Mouse (Mus musculus) neural tube, embryonic 12.5 days (tissue): ENCODE results near the gene Tmod3. TPM values are rescaled to one million over a fixed set of nuclear protein-coding genes. Genes with fewer than 3 reads are reported as not detected.

Source experiments
- ATAC-seq: fragments of 200-750 bp; cut with Nextera tagmentation; 2 replicates; pipeline ENCODE4 v1.8.0; 2017; ENCODE audit warnings: low read depth, mild to moderate bottlenecking, moderate TSS enrichment, moderate library complexity; ENCODE audit not compliant: low FRiP score
- H3K27ac ChIP-seq: fragments of 300-500 bp; sonication (generic); 2 replicates; pipeline ENCODE4 v1.5.1; 2016
- H3K27me3 ChIP-seq: fragments of 300-500 bp; sonication (generic); replicated peaks from 2 replicates; pipeline ENCODE4 v1.6.1; 2016; ENCODE audit warnings: mild to moderate bottlenecking
- H3K36me3 ChIP-seq: fragments of 300-500 bp; sonication (generic); 2 replicates; pipeline ENCODE4 v1.6.1; 2016; ENCODE audit warnings: mild to moderate bottlenecking
- H3K4me1 ChIP-seq: fragments of 300-500 bp; sonication (generic); 2 replicates; pipeline ENCODE4 v1.6.1; 2016
- H3K4me2 ChIP-seq: fragments of 300-500 bp; sonication (generic); replicated peaks from 2 replicates; pipeline ENCODE4 v1.6.1; 2016; ENCODE audit warnings: mild to moderate bottlenecking
- H3K4me3 ChIP-seq: fragments of 300-500 bp; sonication (generic); 2 replicates; pipeline ENCODE4 v1.5.1; 2016
- H3K9ac ChIP-seq: fragments of 300-500 bp; sonication (generic); 2 replicates; pipeline ENCODE4 v1.6.1; 2016; ENCODE audit warnings: mild to moderate bottlenecking
- H3K9me3 ChIP-seq: fragments of 300-500 bp; sonication (generic); 2 replicates; pipeline ENCODE4 v1.6.1; 2016; ENCODE audit warnings: mild to moderate bottlenecking
- WGBS: fragments of 180-500 bp; shearing (Covaris S2); methylation state at CpG from one replicate; pipeline ENCODE4 v1.1.7; 2016; 5-methylcytosine and 5-hydroxymethylcytosine counted together
- polyA plus RNA-seq: library from polyadenylated mRNA; unstranded; fragments of >200 nt; fragmentation: Nextera tagmentation; extraction: Ambion mirVana; gene quantifications from 2 replicates; pipeline ENCODE4 v1.2.1, GENCODE M21; 2016

Gene Tmod3
- polyA plus RNA-seq, 1 experiment from 2014 or later: 99.9 TPM

DNA sequence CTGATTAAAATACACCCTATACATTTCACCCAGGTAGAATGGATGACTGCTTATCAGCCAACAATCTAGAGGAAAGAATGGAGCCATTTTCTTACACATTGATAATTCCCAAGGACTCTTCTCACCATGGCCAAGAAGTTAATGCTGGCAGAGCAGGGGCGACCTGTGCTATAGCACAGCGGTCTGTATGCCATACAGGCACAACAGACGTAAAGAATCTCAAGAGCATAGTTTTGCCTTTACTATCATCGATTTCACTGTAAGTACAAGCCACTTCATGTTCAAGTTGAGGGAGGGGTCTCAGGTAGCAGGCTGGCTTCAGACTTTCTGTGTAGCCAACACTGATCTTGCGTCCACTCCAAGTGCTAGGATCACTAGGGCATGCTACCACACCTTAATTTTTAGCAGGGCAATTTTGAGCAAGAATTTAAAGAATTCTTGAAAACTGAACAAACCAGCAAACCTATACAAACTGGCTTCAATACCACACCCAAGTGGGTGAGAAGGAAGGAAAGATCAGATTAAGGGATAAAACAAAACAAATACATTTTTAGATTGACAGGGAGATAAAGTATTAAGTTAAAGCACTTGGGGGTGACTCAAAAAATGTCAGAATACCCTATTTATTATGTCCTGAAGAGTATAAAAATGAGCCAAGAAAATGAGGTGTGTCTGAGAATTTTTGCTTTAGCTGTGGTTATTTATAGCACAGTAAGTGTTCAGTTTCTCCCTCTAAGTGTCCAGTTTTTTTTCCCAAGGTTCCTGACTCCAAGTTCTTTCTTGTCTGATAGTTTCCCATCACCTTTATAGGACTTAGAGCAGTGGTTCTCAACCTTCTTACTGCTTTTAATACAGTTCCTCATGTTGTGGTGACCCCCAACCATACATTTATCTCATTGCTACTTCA lies 11.8 kb upstream of the Tmod3 start:
- Histone ChIP-seq H3K4me2 (no peak overlapping the region), H3K9me3 (no peaks in the 10 kb centered on the region), H3K27me3 (no peaks in the 10 kb centered on the region), H3K27ac (no peak overlapping the region), H3K9ac (no peak overlapping the region), H3K4me3 (no peak overlapping the region), H3K36me3 (peaks cover 31% of the 10 kb centered on the region), H3K4me1 (no peaks in the 10 kb centered on the region)
- 94% methylated on average over 5 of the region's 5 CpGs for WGBS
- ATAC-seq: no peak

GRCm38 (mm10) chr9:75568399-75568798 lies 8.9 kb upstream of the Tmod3 start:
- H3K4me3 ChIP-seq: no peak overlapping the region
- no peaks in the 10 kb centered on the region for H3K4me1 ChIP-seq
- H3K4me2 ChIP-seq: no peak overlapping the region
- H3K36me3 ChIP-seq: peaks cover 8% of the 10 kb centered on the region; the same call in 1 of the 2 replicates
- H3K27me3 ChIP-seq: no peaks in the 10 kb centered on the region
- no peak overlapping the region for H3K9ac ChIP-seq
- H3K27ac ChIP-seq: no peak overlapping the region
- H3K9me3 ChIP-seq: no peaks in the 10 kb centered on the region
- 91% methylated on average over 6 of the region's 6 CpGs for WGBS
- no peak for ATAC-seq

DNA sequence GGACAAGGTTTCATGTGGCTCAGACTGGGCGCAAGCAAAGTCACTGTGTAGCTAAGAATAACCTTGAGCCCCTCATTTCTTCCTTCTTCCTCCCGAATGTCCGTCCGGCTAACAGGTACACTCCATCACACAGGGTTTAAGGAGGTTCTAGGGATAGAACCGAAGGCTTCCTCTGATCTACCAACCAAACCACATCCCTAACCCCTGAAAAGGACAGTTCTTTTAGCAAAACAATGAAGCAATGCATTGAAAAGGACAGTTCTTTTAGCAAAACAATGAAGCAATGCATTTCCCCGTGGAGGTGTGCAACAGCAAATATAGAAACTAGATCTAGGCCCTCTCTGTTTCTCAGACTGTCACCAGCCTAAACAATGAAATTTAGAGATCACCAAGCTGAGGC lies 5.4 kb upstream of the Tmod3 start:
- 81% methylated on average over 6 of the region's 6 CpGs for WGBS
- no peak overlapping the region for H3K9ac ChIP-seq
- no peak for ATAC-seq

DNA sequence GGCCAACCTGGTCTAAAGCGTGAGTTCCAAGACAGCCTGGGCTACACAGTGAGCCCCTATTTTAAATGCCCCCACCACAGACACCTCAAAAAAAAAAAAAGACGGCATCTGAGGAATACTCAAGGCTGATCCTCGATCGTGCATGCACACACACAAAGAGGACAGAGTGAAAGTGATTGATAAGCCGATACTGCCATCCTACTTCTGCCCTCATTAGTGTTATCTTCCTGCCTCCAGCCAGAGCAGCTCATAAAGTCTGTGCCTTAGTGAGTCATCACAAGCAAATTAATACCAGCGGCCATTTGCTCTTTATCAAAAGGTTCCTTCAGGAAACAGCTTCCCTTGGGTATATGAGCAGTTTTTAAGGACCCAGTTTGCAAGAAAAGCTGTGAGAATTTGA lies 4.2 kb upstream of the Tmod3 start:
- Histone ChIP-seq H3K4me1 (peaks cover 2% of the 10 kb centered on the region), H3K36me3 (no peaks in the 10 kb centered on the region), H3K9ac (no peak overlapping the region), H3K4me3 (no peak overlapping the region), H3K27me3 (no peaks in the 10 kb centered on the region), H3K4me2 (no peak overlapping the region), H3K9me3 (no peaks in the 10 kb centered on the region), H3K27ac (no peak overlapping the region)
- WGBS: 77% methylated on average over 6 of the region's 6 CpGs
- ATAC-seq: no peak

More for the DNA sequence above, 5.4 kb upstream of the Tmod3 start:
- no peak overlapping the region for H3K4me2 ChIP-seq
- H3K4me3 ChIP-seq: no peak overlapping the region
- H3K27ac ChIP-seq: no peak overlapping the region
- no peaks in the 10 kb centered on the region for H3K9me3 ChIP-seq
- no peaks in the 10 kb centered on the region for H3K36me3 ChIP-seq
- no peaks in the 10 kb centered on the region for H3K27me3 ChIP-seq
- H3K4me1 ChIP-seq: no peaks in the 10 kb centered on the region

- no peaks in the 10 kb centered on the region for H3K9me3 ChIP-seq
- H3K4me2 ChIP-seq: no peak overlapping the region
- ATAC-seq: no peak
- no peak overlapping the region for H3K4me3 ChIP-seq
- 34% methylated on average over 2 of the region's 2 CpGs for WGBS
- no peaks in the 10 kb centered on the region for H3K27me3 ChIP-seq
- no peak overlapping the region for H3K9ac ChIP-seq
- H3K36me3 ChIP-seq: no peaks in the 10 kb centered on the region
- H3K4me1 ChIP-seq: peaks cover 4% of the 10 kb centered on the region
- H3K27ac ChIP-seq: no peak overlapping the region
Measured at GRCm38 (mm10) chr9:75563176-75563575, 3.7 kb upstream of the Tmod3 start.

- H3K4me2 ChIP-seq: no peak overlapping the region
- no peak overlapping the region for H3K27ac ChIP-seq
- peaks cover 11% of the 10 kb centered on the region for H3K4me1 ChIP-seq
- H3K27me3 ChIP-seq: no peaks in the 10 kb centered on the region
- no peaks in the 10 kb centered on the region for H3K9me3 ChIP-seq
- H3K9ac ChIP-seq: no peak overlapping the region
- no peak for ATAC-seq
- WGBS: 85% methylated on average over 13 of the region's 13 CpGs
- H3K4me3 ChIP-seq: no peak overlapping the region
- H3K36me3 ChIP-seq: no peaks in the 10 kb centered on the region
Measured at GRCm38 (mm10) chr9:75561040-75561669, 1.7 kb upstream of the Tmod3 start.

DNA sequence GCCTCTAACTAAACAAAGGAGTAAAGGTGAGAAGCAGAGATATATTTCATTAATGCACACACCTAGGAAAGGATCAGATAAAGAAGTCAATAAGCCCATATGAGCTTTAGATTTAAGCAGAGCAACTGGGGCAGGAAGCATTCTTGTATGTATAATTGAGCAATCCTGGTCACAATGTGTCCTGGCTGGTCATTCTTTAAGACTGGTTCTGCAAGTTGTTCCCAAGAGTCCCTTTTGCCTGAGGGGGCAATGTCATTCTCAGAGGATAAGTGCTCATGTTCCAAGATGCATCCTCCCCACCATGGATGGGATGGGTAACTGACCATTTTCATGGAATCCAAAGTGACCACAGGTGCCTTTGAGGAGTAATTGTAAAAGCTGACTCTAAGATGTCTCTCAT lies 896 bp upstream of the Tmod3 start:
- Histone ChIP-seq H3K4me2 (no peak overlapping the region), H3K4me3 (no peak overlapping the region)

DNA sequence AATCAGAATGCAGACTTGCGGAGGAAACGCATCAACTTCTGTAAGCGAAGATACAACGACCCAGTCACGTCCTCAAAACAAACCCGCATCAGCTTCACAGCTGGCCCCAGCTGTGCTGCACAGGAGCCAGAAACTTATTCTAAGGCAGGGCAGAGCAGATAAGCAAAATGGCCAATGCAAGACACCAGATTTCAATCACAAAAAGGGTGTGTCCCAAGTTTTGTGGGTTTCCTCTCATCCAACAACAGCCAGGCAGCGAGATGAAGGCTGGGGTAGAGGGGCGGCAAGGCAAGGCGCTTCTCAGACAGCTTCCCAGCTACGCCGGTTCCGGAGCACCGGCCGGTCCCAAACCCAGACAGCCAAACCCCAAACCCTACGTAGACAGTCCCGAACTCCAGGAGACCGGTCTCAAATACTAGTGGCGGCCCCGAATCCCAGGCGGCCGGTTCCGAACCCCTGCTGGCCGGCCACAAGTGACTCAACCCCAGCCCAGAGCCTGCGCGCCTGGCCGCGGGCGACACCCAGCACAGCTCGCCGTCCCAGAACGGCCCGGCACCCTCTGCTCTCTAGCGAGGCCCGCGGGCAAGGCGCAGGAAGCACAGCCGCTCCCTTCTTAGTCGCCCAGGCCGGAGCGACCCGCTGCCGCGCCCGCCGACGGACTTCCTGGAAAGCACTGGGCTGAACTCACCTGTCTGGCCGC lies 495 bp downstream of the Tmod3 start:
- H3K4me3 ChIP-seq: peak overlapping the region; percentile 83
- no peaks in the 10 kb centered on the region for H3K9me3 ChIP-seq
- H3K4me1 ChIP-seq: peaks cover 11% of the 10 kb centered on the region
- peak overlapping the region; percentile 60 for H3K27ac ChIP-seq
- H3K36me3 ChIP-seq: no peaks in the 10 kb centered on the region
- peak; percentile 92 for ATAC-seq
- peak overlapping the region; percentile 83 for H3K9ac ChIP-seq
- WGBS: under 1% methylated on average over 47 of the region's 47 CpGs
- peak overlapping the region; percentile 85 for H3K4me2 ChIP-seq
- no peaks in the 10 kb centered on the region for H3K27me3 ChIP-seq

More for the DNA sequence above, 896 bp upstream of the Tmod3 start:
- peaks cover 11% of the 10 kb centered on the region for H3K4me1 ChIP-seq
- no peaks in the 10 kb centered on the region for H3K36me3 ChIP-seq
- no peaks in the 10 kb centered on the region for H3K27me3 ChIP-seq
- H3K27ac ChIP-seq: no peak overlapping the region
- no peak overlapping the region for H3K9ac ChIP-seq
- no peak for ATAC-seq
- no peaks in the 10 kb centered on the region for H3K9me3 ChIP-seq

- H3K27ac ChIP-seq: no peak overlapping the region
- no peaks in the 10 kb centered on the region for H3K9me3 ChIP-seq
- peak overlapping the region; percentile 83 for H3K4me3 ChIP-seq
- peaks cover 11% of the 10 kb centered on the region for H3K4me1 ChIP-seq
- 31% methylated on average over 3 of the region's 3 CpGs for WGBS
- no peaks in the 10 kb centered on the region for H3K36me3 ChIP-seq
- peak overlapping the region; percentile 85 for H3K4me2 ChIP-seq
- no peaks in the 10 kb centered on the region for H3K27me3 ChIP-seq
- no peak for ATAC-seq
- peak overlapping the region; percentile 83 for H3K9ac ChIP-seq
Measured at GRCm38 (mm10) chr9:75558360-75558759, 1.1 kb downstream of the Tmod3 start.

DNA sequence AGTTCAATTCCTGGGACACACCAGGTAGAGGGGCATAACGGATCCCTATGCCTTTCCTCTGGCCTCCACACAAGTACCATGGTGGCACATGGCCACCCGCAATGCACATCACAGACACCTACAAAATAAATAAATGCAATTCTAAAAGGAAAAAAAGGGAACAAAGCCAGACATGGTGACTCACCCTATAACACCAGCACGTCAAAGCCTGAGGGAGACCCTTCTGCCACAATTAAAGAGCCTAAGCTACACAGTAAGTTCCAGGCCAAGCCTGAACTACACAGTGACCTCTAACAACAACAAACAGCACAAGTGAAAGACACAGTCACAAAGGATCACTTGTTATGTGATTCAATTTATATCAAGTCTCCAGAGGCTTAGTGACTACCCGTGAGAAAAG lies 5.7 kb downstream of the Tmod3 start:
- Histone ChIP-seq H3K9ac (no peak overlapping the region), H3K27me3 (no peaks in the 10 kb centered on the region), H3K4me1 (peaks cover 9% of the 10 kb centered on the region), H3K4me2 (no peak overlapping the region), H3K36me3 (no peaks in the 10 kb centered on the region), H3K4me3 (no peak overlapping the region), H3K9me3 (0 out of 2 replicates have a peak, but pooled peaks cover 4% of the 10 kb centered on the region), H3K27ac (no peak overlapping the region)
- ATAC-seq: no peak
- 75% methylated on average over 4 of the region's 4 CpGs for WGBS

DNA sequence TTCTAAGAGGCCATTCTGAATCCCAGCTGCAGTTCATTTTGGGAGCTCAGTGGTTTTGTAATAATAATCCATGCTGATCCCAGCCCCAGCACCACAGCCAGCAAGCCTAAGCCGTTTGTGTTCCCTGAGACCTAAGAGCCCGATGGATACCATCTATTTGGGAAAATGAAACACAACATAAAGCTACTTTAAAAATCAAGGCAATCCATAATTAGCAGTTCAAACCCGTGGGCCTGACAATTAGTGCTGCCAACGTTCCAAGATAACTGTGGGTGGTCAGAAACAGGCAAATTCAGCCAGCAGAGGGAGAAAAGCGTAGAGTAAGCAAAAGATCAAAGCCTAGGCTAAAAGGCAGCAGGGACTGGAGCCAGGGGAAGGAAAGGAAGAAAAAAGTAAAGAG lies 8.1 kb downstream of the Tmod3 start:
- no peak for ATAC-seq
- no peak overlapping the region for H3K4me3 ChIP-seq
- no peaks in the 10 kb centered on the region for H3K36me3 ChIP-seq
- H3K4me2 ChIP-seq: no peak overlapping the region
- H3K9ac ChIP-seq: no peak overlapping the region
- H3K27me3 ChIP-seq: no peaks in the 10 kb centered on the region
- 0 out of 2 replicates have a peak, but pooled peaks cover 4% of the 10 kb centered on the region for H3K9me3 ChIP-seq
- no peak overlapping the region for H3K27ac ChIP-seq
- no peaks in the 10 kb centered on the region for H3K4me1 ChIP-seq
- WGBS: 53% methylated on average over 5 of the region's 5 CpGs

DNA sequence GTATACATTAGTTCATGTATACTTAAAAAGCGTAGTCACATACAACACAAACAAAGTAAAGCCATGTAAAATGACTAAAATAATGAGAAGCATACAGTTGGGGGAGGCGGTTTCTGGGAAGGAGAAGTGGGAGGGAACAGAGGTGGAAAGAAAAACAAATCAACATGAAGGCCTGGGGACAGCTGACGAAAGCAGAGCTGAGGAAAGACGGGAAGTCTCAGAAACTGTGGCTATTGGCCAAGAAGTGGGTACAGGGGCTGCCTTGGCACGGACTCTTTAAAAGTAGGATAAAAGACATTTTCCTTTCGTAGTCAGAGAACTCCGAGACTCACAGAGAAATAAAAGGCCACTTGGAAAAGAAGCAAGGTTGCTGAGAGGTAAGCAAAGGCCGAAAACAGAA lies 10.4 kb downstream of the Tmod3 start:
- Histone ChIP-seq H3K27ac (no peak overlapping the region), H3K9me3 (0 out of 2 replicates have a peak, but pooled peaks cover 4% of the 10 kb centered on the region), H3K4me3 (no peak overlapping the region), H3K27me3 (no peaks in the 10 kb centered on the region), H3K36me3 (no peaks in the 10 kb centered on the region), H3K9ac (no peak overlapping the region), H3K4me1 (no peaks in the 10 kb centered on the region), H3K4me2 (no peak overlapping the region)
- no peak for ATAC-seq
- 77% methylated on average over 8 of the region's 8 CpGs for WGBS
